Mouse (Mus musculus): Measurements from ENCODE around the gene Olfr221.

DNA sequence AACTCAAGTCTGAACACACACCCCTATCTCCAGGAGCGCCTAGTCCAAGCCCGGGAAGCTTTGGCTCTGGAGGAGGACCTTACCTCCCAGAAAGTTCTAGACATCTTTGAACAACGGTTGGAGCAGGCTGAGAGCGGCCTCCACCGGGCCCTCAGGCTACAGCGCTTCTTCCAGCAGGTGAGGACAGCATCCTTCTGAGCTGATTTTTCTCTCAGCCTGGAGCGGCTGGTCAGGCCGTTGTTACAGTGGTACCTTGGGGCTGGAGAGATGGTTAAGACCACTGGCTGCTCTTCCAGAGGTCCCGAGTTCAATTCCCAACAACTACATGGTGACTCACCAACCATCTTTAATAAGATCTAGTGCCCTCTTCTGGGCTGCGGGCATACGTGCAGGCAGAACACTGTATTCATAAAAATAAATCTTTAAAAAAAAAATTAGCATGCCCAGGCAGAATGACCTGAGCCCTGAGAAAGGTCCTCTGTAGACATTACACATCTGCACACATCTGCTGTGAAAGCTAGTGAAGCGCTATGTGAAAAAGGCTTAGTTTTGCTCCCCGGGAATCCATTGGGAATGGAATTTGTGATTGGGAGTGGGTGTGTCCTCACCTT lies 45.9 kb downstream of the Olfr221 start:
- TF ChIP-seq CTCF (IDR thresholded peaks at IDR 0.05; ENCODE audit: borderline replicate concordance, extremely low read depth, insufficient read depth, insufficient read length), result peak; percentile 24; the same call in 1 of the 2 replicates
- no peak for TF ChIP-seq POLR2A (IDR thresholded peaks at IDR 0.05; ENCODE audit: borderline replicate concordance, extremely low read depth, insufficient read depth, insufficient read length, poor library complexity, severe bottlenecking)

Data from brain, embryonic 14.5 days (tissue).